Mouse (Mus musculus): ENCODE results near the gene Nop9. TPM values are rescaled to one million over a fixed set of nuclear protein-coding genes. Genes with fewer than 3 reads are reported as not detected.

The Nop9 gene
- polyA plus RNA-seq, 1 experiment from 2014 or later = 56.7 TPM

- no peak for ATAC-seq (ENCODE audit: insufficient number of reproducible peaks, low FRiP score, low TSS enrichment, low read depth)
- H3K36me3 ChIP-seq (ENCODE audit: control insufficient read depth, insufficient read depth, low read length) = no peaks in the 10 kb centered on the region
- no peak overlapping the region for H3K27ac ChIP-seq (replicated peaks; ENCODE audit: low read depth, low read length)
- DNase-seq (ENCODE audit: low spot score) = no peak
- peak overlapping the region; percentile 32; the same call in 1 of the 2 replicates for H3K9ac ChIP-seq (ENCODE audit: low read length)
- 49% methylated on average over 9 of the region's 9 CpGs for WGBS
- peak overlapping the region; percentile 79 for H3K4me2 ChIP-seq (ENCODE audit: low read depth, severe bottlenecking)
- no peaks in the 10 kb centered on the region for H3K9me3 ChIP-seq (ENCODE audit: control insufficient read depth, low read length)
- peaks cover 15% of the 10 kb centered on the region for H3K4me1 ChIP-seq (ENCODE audit: control insufficient read depth, insufficient read depth, low read length)
- H3K4me3 ChIP-seq (ENCODE audit: low read depth, low read length) = peak overlapping the region; percentile 48
- H3K27me3 ChIP-seq (ENCODE audit: control insufficient read depth, insufficient read depth, low read length) = peaks cover 14% of the 10 kb centered on the region; the same call in 1 of the 2 replicates
Observed at GRCm38 (mm10) chr14:55782361-55782960, 37.0 kb downstream of the Nop9 start.

DNA sequence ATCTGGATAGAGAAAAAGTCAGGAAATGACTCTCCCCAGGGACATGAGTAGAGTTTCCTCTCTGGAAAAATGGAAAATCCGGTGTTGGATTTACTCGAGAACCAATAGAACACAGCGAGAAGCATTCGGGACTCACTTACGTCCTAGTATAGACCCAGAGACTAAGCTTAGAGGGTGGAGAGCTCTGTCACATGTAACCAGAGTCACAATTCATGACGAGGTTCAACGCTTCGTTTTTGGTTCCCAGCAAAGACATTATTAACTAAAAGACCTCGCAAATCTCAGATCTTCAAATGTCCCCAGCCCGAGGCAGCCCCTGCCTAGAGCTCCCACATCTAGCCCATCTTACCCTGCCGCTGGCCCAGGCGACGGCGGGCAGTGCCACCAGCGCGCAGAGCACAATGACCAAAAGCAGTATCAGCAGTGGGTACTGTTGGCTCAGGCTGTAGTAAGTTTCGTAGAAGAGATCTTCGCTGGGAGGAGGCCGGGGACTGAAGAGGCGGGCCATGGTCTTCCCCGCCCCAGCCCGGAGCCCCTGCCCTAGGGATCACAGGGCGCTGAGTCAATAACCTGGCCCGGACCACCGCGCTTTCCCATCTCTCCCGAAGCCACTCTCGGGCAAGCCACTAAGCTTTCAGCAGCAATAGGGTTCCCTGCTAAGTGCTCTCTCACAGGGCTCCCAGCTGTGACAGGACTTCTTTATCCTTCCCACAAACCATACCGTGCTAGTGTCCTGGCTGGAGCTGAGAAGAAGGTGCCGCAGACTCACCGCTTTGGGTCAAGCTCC is 37.9 kb downstream of the Nop9 start:
- H3K9me3 ChIP-seq (ENCODE audit: control insufficient read depth, low read length) = no peaks in the 10 kb centered on the region
- peak overlapping the region; percentile 79 for H3K4me2 ChIP-seq (ENCODE audit: low read depth, severe bottlenecking)
- WGBS = 1% methylated on average over 31 of the region's 31 CpGs
- peak; percentile 58 for DNase-seq (ENCODE audit: low spot score)
- H3K27ac ChIP-seq (replicated peaks; ENCODE audit: low read depth, low read length) = peak overlapping the region; percentile 3; the same call in 1 of the 2 replicates
- peaks cover 21% of the 10 kb centered on the region; the same call in 1 of the 2 replicates for H3K27me3 ChIP-seq (ENCODE audit: control insufficient read depth, insufficient read depth, low read length)
- H3K4me3 ChIP-seq (ENCODE audit: low read depth, low read length) = peak overlapping the region; percentile 48
- no peaks in the 10 kb centered on the region for H3K36me3 ChIP-seq (ENCODE audit: control insufficient read depth, insufficient read depth, low read length)
- peak overlapping the region; percentile 49 for H3K9ac ChIP-seq (ENCODE audit: low read length)
- peaks cover 18% of the 10 kb centered on the region for H3K4me1 ChIP-seq (ENCODE audit: control insufficient read depth, insufficient read depth, low read length)
- ATAC-seq (ENCODE audit: insufficient number of reproducible peaks, low FRiP score, low TSS enrichment, low read depth) = peak; percentile 23; the same call in 1 of the 2 replicates

DNA sequence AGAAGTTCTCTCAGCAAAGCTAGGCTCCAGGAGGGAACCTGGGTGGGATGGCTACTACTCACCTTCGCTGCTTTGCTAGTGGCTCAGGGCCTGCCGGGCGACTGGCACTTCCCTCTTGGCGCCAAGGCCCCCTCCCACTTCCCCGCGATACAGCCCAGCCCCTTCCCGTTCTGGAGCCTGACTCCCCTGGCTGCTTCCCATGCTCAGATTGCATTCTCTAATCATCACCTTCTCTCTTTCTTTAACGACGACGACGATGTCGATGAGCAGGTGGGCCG is 38.4 kb downstream of the Nop9 start, which contains the start of gene Adcy4:
TSS of gene Adcy4 (minus strand) at position 138 of the 278 bp plus-strand sequence.
- Histone ChIP-seq H3K4me1 (ENCODE audit: control insufficient read depth, insufficient read depth, low read length) (peaks cover 18% of the 10 kb centered on the region), H3K36me3 (ENCODE audit: control insufficient read depth, insufficient read depth, low read length) (no peaks in the 10 kb centered on the region), H3K9me3 (ENCODE audit: control insufficient read depth, low read length) (no peaks in the 10 kb centered on the region), H3K27ac (replicated peaks; ENCODE audit: low read depth, low read length) (peak within 1 kb of the TSS; percentile 3; the same call in 1 of the 2 replicates), H3K27me3 (ENCODE audit: control insufficient read depth, insufficient read depth, low read length) (peaks cover 26% of the 10 kb centered on the region; the same call in 1 of the 2 replicates), H3K9ac (ENCODE audit: low read length) (peak within 1 kb of the TSS; percentile 49), H3K4me2 (ENCODE audit: low read depth, severe bottlenecking) (peak within 1 kb of the TSS; percentile 79), H3K4me3 (ENCODE audit: low read depth, low read length) (peak within 1 kb of the TSS; percentile 48)
- peak; percentile 31; the same call in 1 of the 2 replicates for ATAC-seq (ENCODE audit: insufficient number of reproducible peaks, low FRiP score, low TSS enrichment, low read depth)
- 3% methylated on average over 13 of the region's 13 CpGs for WGBS
- no peak for DNase-seq (ENCODE audit: low spot score)

GRCm38 (mm10) chr14:55785195-55785594 is 39.7 kb downstream of the Nop9 start:
- Histone ChIP-seq H3K36me3 (ENCODE audit: control insufficient read depth, insufficient read depth, low read length) (no peaks in the 10 kb centered on the region), H3K9ac (ENCODE audit: low read length) (no peak overlapping the region), H3K27me3 (ENCODE audit: control insufficient read depth, insufficient read depth, low read length) (peaks cover 28% of the 10 kb centered on the region; the same call in 1 of the 2 replicates), H3K4me2 (ENCODE audit: low read depth, severe bottlenecking) (no peak overlapping the region), H3K4me3 (ENCODE audit: low read depth, low read length) (no peak overlapping the region), H3K9me3 (ENCODE audit: control insufficient read depth, low read length) (no peaks in the 10 kb centered on the region), H3K27ac (replicated peaks; ENCODE audit: low read depth, low read length) (no peak overlapping the region), H3K4me1 (ENCODE audit: control insufficient read depth, insufficient read depth, low read length) (peaks cover 18% of the 10 kb centered on the region)
- WGBS = 25% methylated on average over 6 of the region's 6 CpGs
- ATAC-seq (ENCODE audit: insufficient number of reproducible peaks, low FRiP score, low TSS enrichment, low read depth) = no peak
- DNase-seq (ENCODE audit: low spot score) = peak; percentile 42

- no peak overlapping the region for H3K27ac ChIP-seq (replicated peaks; ENCODE audit: low read depth, low read length)
- no peak overlapping the region for H3K9ac ChIP-seq (ENCODE audit: low read length)
- H3K27me3 ChIP-seq (ENCODE audit: control insufficient read depth, insufficient read depth, low read length) = peaks cover 28% of the 10 kb centered on the region; the same call in 1 of the 2 replicates
- H3K4me3 ChIP-seq (ENCODE audit: low read depth, low read length) = 0 out of 2 replicates have a peak overlapping the region, but pooled peaks have one; percentile 22
- peak overlapping the region; percentile 72; the same call in 1 of the 2 replicates for H3K4me2 ChIP-seq (ENCODE audit: low read depth, severe bottlenecking)
- 28% methylated on average over 11 of the region's 11 CpGs for WGBS
- DNase-seq (ENCODE audit: low spot score) (no peak), ATAC-seq (ENCODE audit: insufficient number of reproducible peaks, low FRiP score, low TSS enrichment, low read depth) (no peak)
- H3K4me1 ChIP-seq (ENCODE audit: control insufficient read depth, insufficient read depth, low read length) = peaks cover 4% of the 10 kb centered on the region
- H3K36me3 ChIP-seq (ENCODE audit: control insufficient read depth, insufficient read depth, low read length) = no peaks in the 10 kb centered on the region
- H3K9me3 ChIP-seq (ENCODE audit: control insufficient read depth, low read length) = no peaks in the 10 kb centered on the region
Observed at GRCm38 (mm10) chr14:55787731-55788130, 42.2 kb downstream of the Nop9 start.

GRCm38 (mm10) chr14:55788256-55789050 is 43.0 kb downstream of the Nop9 start, which contains the start of gene Ripk3:
Ripk3 (minus strand) TSS chr14:55788865.
- peaks cover 3% of the 10 kb centered on the region; the same call in 1 of the 2 replicates for H3K4me1 ChIP-seq (ENCODE audit: control insufficient read depth, insufficient read depth, low read length)
- 5% methylated on average over 40 of the region's 40 CpGs for WGBS
- DNase-seq (ENCODE audit: low spot score) (peak; percentile 52), ATAC-seq (ENCODE audit: insufficient number of reproducible peaks, low FRiP score, low TSS enrichment, low read depth) (no peak)
- no peaks in the 10 kb centered on the region for H3K9me3 ChIP-seq (ENCODE audit: control insufficient read depth, low read length)
- H3K27me3 ChIP-seq (ENCODE audit: control insufficient read depth, insufficient read depth, low read length) = peaks cover 28% of the 10 kb centered on the region; the same call in 1 of the 2 replicates
- peak within 1 kb of the TSS; percentile 22 for H3K4me3 ChIP-seq (ENCODE audit: low read depth, low read length)
- H3K36me3 ChIP-seq (ENCODE audit: control insufficient read depth, insufficient read depth, low read length) = no peaks in the 10 kb centered on the region
- H3K4me2 ChIP-seq (ENCODE audit: low read depth, severe bottlenecking) = peak within 1 kb of the TSS; percentile 72
- H3K9ac ChIP-seq (ENCODE audit: low read length) = peak within 1 kb of the TSS; percentile 36; the same call in 1 of the 2 replicates
- H3K27ac ChIP-seq (replicated peaks; ENCODE audit: low read depth, low read length) = no peak within 1 kb of the TSS

DNA sequence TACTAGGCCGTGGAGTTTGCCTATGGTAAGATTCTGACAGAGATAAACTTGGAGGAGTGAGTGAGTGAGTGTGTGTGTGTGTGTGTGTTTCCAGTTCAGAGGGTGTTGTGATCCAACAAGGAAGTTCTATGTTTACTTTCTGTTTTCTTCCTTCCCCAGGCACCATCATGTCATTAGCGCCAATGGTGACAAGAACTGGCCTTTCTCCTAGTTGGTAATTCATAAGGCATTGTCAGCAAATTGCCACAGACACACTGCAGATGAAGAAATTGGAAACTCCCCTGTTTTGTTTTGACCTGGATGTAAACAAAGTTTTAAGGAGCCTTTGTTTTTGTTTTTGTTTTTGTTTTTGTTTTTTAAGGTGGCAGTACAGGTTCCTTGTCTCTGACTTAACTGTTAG is 48.0 kb downstream of the Nop9 start:
- no peak for ATAC-seq (ENCODE audit: insufficient number of reproducible peaks, low FRiP score, low TSS enrichment, low read depth)
- Histone ChIP-seq H3K27me3 (ENCODE audit: control insufficient read depth, insufficient read depth, low read length) (peaks cover 6% of the 10 kb centered on the region; the same call in 1 of the 2 replicates), H3K4me1 (ENCODE audit: control insufficient read depth, insufficient read depth, low read length) (no peaks in the 10 kb centered on the region), H3K9me3 (ENCODE audit: control insufficient read depth, low read length) (no peaks in the 10 kb centered on the region), H3K4me3 (ENCODE audit: low read depth, low read length) (no peak overlapping the region), H3K36me3 (ENCODE audit: control insufficient read depth, insufficient read depth, low read length) (no peaks in the 10 kb centered on the region), H3K9ac (ENCODE audit: low read length) (no peak overlapping the region), H3K4me2 (ENCODE audit: low read depth, severe bottlenecking) (no peak overlapping the region), H3K27ac (replicated peaks; ENCODE audit: low read depth, low read length) (no peak overlapping the region)
- DNase-seq (ENCODE audit: low spot score) = no peak
- 69% methylated on average over 2 of the region's 2 CpGs for WGBS

GRCm38 (mm10) chr14:55793946-55794345 is 48.5 kb downstream of the Nop9 start:
- peaks cover 2% of the 10 kb centered on the region; the same call in 1 of the 2 replicates for H3K27me3 ChIP-seq (ENCODE audit: control insufficient read depth, insufficient read depth, low read length)
- H3K9ac ChIP-seq (ENCODE audit: low read length) = no peak overlapping the region
- no peaks in the 10 kb centered on the region for H3K36me3 ChIP-seq (ENCODE audit: control insufficient read depth, insufficient read depth, low read length)
- ATAC-seq (ENCODE audit: insufficient number of reproducible peaks, low FRiP score, low TSS enrichment, low read depth) = no peak
- H3K4me2 ChIP-seq (ENCODE audit: low read depth, severe bottlenecking) = no peak overlapping the region
- H3K4me3 ChIP-seq (ENCODE audit: low read depth, low read length) = no peak overlapping the region
- DNase-seq (ENCODE audit: low spot score) = no peak
- no peak overlapping the region for H3K27ac ChIP-seq (replicated peaks; ENCODE audit: low read depth, low read length)
- WGBS = 66% methylated on average over 2 of the region's 2 CpGs
- H3K4me1 ChIP-seq (ENCODE audit: control insufficient read depth, insufficient read depth, low read length) = no peaks in the 10 kb centered on the region
- no peaks in the 10 kb centered on the region for H3K9me3 ChIP-seq (ENCODE audit: control insufficient read depth, low read length)
